Mouse (Mus musculus): ENCODE results near the gene Rab24. TPM values are rescaled to one million over a fixed set of nuclear protein-coding genes. Genes with fewer than 3 reads are reported as not detected.
A peak's percentile ranks its signal among the peaks of the same experiment; 100 is the strongest.

Gene Rab24
- total and polyA plus RNA-seq, 3 experiments, result 41.7 to 72.5 (median 45.3) TPM

GRCm38 (mm10) chr13:55328171-55328570 lies 6.4 kb upstream of the Rab24 start:
- H3K4me3 ChIP-seq (replicated peaks in 1 of 3; ENCODE audit: low read depth in 2 of 3, low read length in 2 of 3, poor library complexity in 1 of 3), result no peak overlapping the region
- H3K36me3 ChIP-seq (replicated peaks in 1 of 2; ENCODE audit: control insufficient read depth in 1 of 2, insufficient read depth in 1 of 2, low read length in 1 of 2), result peaks cover 29 to 33% of the 10 kb centered on the region in 2 experiments
- H3K9me3 ChIP-seq (replicated peaks; ENCODE audit: low read length), result no peaks in the 10 kb centered on the region
- H3K27ac ChIP-seq (ENCODE audit: insufficient read depth, low read depth), result no peak overlapping the region
- H3K79me2 ChIP-seq (replicated peaks; ENCODE audit: control insufficient read depth, extremely low read depth, insufficient read depth, poor library complexity, severe bottlenecking), result peaks cover 10% of the 10 kb centered on the region
- dilution Hi-C loops (cut with MboI; ENCODE audit: extremely low pct_ligation_motif_present, extremely low pct_unique_long_range_greater_than_20kb, low sequenced_read_pairs) (no loop called here), in situ Hi-C loops (cut with MboI; ENCODE audit: low pct_ligation_motif_present, low pct_unique_long_range_greater_than_20kb, low sequenced_read_pairs) (no loop called here)
- DNase-seq (ENCODE audit: extremely low read depth), result no peak
- TF ChIP-seq RAD21 (IDR thresholded peaks at IDR 0.05; ENCODE audit: low read depth, low read length) (no peak), KAT2A (IDR thresholded peaks at IDR 0.05; ENCODE audit: insufficient replicate concordance, low read length) (no peak), TCF12 (IDR thresholded peaks at IDR 0.05; ENCODE audit: low read depth, low read length) (no peak), SIN3A (IDR thresholded peaks at IDR 0.05; ENCODE audit: low read length) (no peak), USF2 (conservative IDR thresholded peaks at IDR 0.05; ENCODE audit: low read depth, low read length) (no peak), ZC3H11A (IDR thresholded peaks at IDR 0.05; ENCODE audit: low read depth, low read length) (no peak), ZNF384 (IDR thresholded peaks at IDR 0.05; ENCODE audit: low read depth, low read length) (no peak), ZKSCAN1 (IDR thresholded peaks at IDR 0.05; ENCODE audit: borderline replicate concordance, low read depth, low read length) (no peak), UBTF (IDR thresholded peaks at IDR 0.05; ENCODE audit: low read depth, low read length) (no peak), MAFK (IDR thresholded peaks at IDR 0.05; ENCODE audit: insufficient replicate concordance, low read length) (no peak), CHD1 (IDR thresholded peaks at IDR 0.05; ENCODE audit: low read depth, low read length) (no peak)
- no peak overlapping the region for H3K4me2 ChIP-seq (ENCODE audit: insufficient read depth, low read depth, poor library complexity, severe bottlenecking)
- no peak overlapping the region for H3K9ac ChIP-seq (ENCODE audit: insufficient read depth, low read depth)
- H3K4me1 ChIP-seq (ENCODE audit: control insufficient read depth in 1 of 2, insufficient read depth in 2 of 2), result peaks cover 27 to 44% of the 10 kb centered on the region in 2 experiments
- H3K27me3 ChIP-seq (replicated peaks), result no peaks in the 10 kb centered on the region

- peaks cover 15% of the 10 kb centered on the region for H3K79me2 ChIP-seq (replicated peaks; ENCODE audit: control insufficient read depth, extremely low read depth, insufficient read depth, poor library complexity, severe bottlenecking)
- dilution Hi-C loops (cut with MboI; ENCODE audit: extremely low pct_ligation_motif_present, extremely low pct_unique_long_range_greater_than_20kb, low sequenced_read_pairs) (no loop called here), in situ Hi-C loops (cut with MboI; ENCODE audit: low pct_ligation_motif_present, low pct_unique_long_range_greater_than_20kb, low sequenced_read_pairs) (no loop called here)
- no peak overlapping the region for H3K4me2 ChIP-seq (ENCODE audit: insufficient read depth, low read depth, poor library complexity, severe bottlenecking)
- TF ChIP-seq E2F4 (IDR thresholded peaks at IDR 0.05; ENCODE audit: insufficient replicate concordance, low read depth, low read length) (no peak), BHLHE40 (IDR thresholded peaks at IDR 0.05; ENCODE audit: low read depth, low read length) (peak; percentile 72), MAFK (IDR thresholded peaks at IDR 0.05; ENCODE audit: insufficient replicate concordance, low read length) (no peak), SIN3A (IDR thresholded peaks at IDR 0.05; ENCODE audit: low read length) (peak; percentile 93), ZMIZ1 (IDR thresholded peaks at IDR 0.05; ENCODE audit: low read depth, low read length) (0 out of 2 replicates have a peak, but pooled peaks have one; percentile 27), MXI1 (IDR thresholded peaks at IDR 0.05; ENCODE audit: low read depth, low read length) (peak; percentile 92), MYC (IDR thresholded peaks at IDR 0.05; ENCODE audit: low read depth, low read length) (peak; percentile 90), NRF1 (IDR thresholded peaks at IDR 0.05; ENCODE audit: low read depth, low read length) (peak; percentile 77), KAT2A (IDR thresholded peaks at IDR 0.05; ENCODE audit: insufficient replicate concordance, low read length) (no peak), RAD21 (IDR thresholded peaks at IDR 0.05; ENCODE audit: low read depth, low read length) (peak; percentile 59), ELF1 (IDR thresholded peaks at IDR 0.05; ENCODE audit: low read depth, low read length) (peak; percentile 62), MAX (IDR thresholded peaks at IDR 0.05; ENCODE audit: low read length) (peak; percentile 89), SMC3 (IDR thresholded peaks at IDR 0.05; ENCODE audit: low read depth, low read length) (peak; percentile 62), ETS1 (conservative IDR thresholded peaks at IDR 0.05; ENCODE audit: low read depth, low read length) (peak; percentile 46), HCFC1 (IDR thresholded peaks at IDR 0.05; ENCODE audit: low read depth, low read length) (no peak; the same call in 1 of the 2 replicates), POLR2A (IDR thresholded peaks at IDR 0.05; ENCODE audit: low read depth, low read length) (no peak), CHD2 (IDR thresholded peaks at IDR 0.05; ENCODE audit: low read length) (0 out of 2 replicates have a peak, but pooled peaks have one; percentile 4), JUND (conservative IDR thresholded peaks at IDR 0.05; ENCODE audit: low read depth, low read length) (peak; percentile 64), TCF12 (IDR thresholded peaks at IDR 0.05; ENCODE audit: low read depth, low read length) (no peak), NELFE (IDR thresholded peaks at IDR 0.05; ENCODE audit: low read depth, low read length) (no peak), IRF4 (IDR thresholded peaks at IDR 0.05; ENCODE audit: low read depth, low read length) (0 out of 2 replicates have a peak, but pooled peaks have one; percentile 17), CTCF (conservative IDR thresholded peaks at IDR 0.05 in 1 of 2, IDR thresholded peaks at IDR 0.05 in 1 of 2; ENCODE audit: low read depth in 2 of 2, low read length in 2 of 2) (peak; percentile 88 to 89)
- DNase-seq (ENCODE audit: extremely low read depth), result peak; percentile 94
- no peak overlapping the region for H3K4me3 ChIP-seq (replicated peaks in 1 of 3; ENCODE audit: low read depth in 2 of 3, low read length in 2 of 3, poor library complexity in 1 of 3)
- no peaks in the 10 kb centered on the region for H3K27me3 ChIP-seq (replicated peaks)
- peaks cover 29 to 36% of the 10 kb centered on the region in 2 experiments for H3K36me3 ChIP-seq (replicated peaks in 1 of 2; ENCODE audit: control insufficient read depth in 1 of 2, insufficient read depth in 1 of 2, low read length in 1 of 2)
- no peak overlapping the region; the same call in 1 of the 2 replicates for H3K27ac ChIP-seq (ENCODE audit: insufficient read depth, low read depth)
- no peaks in the 10 kb centered on the region for H3K9me3 ChIP-seq (replicated peaks; ENCODE audit: low read length)
- peaks cover 27 to 48% of the 10 kb centered on the region in 2 experiments for H3K4me1 ChIP-seq (ENCODE audit: control insufficient read depth in 1 of 2, insufficient read depth in 2 of 2)
- H3K9ac ChIP-seq (ENCODE audit: insufficient read depth, low read depth), result no peak overlapping the region
These were observed 5.9 kb upstream of the Rab24 start for GRCm38 (mm10) chr13:55327633-55328032.
